Mouse (Mus musculus) small intestine, adult 2 months (tissue): Measurements from ENCODE around the gene Pla2r1. TPM values are rescaled to one million over a fixed set of nuclear protein-coding genes. Genes with fewer than 3 reads are reported as not detected.

Experiments used
- H3K27ac ChIP-seq: fragments of 200-500 bp; 2 replicates; pipeline ENCODE4 v1.5.1; 2012; ENCODE audit warnings: low read depth, low read length, control low read depth, inconsistent platforms; ENCODE audit not compliant: insufficient read depth
- H3K27me3 ChIP-seq: fragments of 200-500 bp; 2 replicates; pipeline ENCODE4 v1.6.1; 2012; ENCODE audit warnings: mild to moderate bottlenecking, moderate library complexity, low read length, inconsistent platforms; ENCODE audit not compliant: control insufficient read depth, insufficient read depth
- H3K36me3 ChIP-seq: fragments of 200-500 bp; 2 replicates; pipeline ENCODE4 v1.6.1; 2012; ENCODE audit warnings: mild to moderate bottlenecking, low read length, control low read depth, inconsistent platforms; ENCODE audit not compliant: control insufficient read depth, insufficient read depth
- H3K4me1 ChIP-seq: fragments of 200-500 bp; 2 replicates; pipeline ENCODE4 v1.6.1; 2012; ENCODE audit warnings: low read length, inconsistent platforms, mixed read lengths; ENCODE audit not compliant: control insufficient read depth, insufficient read depth, insufficient read length
- H3K4me3 ChIP-seq: fragments of 200-500 bp; 2 replicates; pipeline ENCODE4 v1.5.1; 2012; ENCODE audit warnings: low read depth, mild to moderate bottlenecking, control low read depth, inconsistent platforms, low read length, moderate library complexity
- CTCF ChIP-seq: fragments of 200-500 bp; IDR thresholded peaks from 2 replicates; pipeline ENCODE4 v1.5.1; 2012; ENCODE audit warnings: low read depth, mild to moderate bottlenecking, control low read depth, inconsistent platforms, low read length, moderate library complexity, mixed read lengths; ENCODE audit not compliant: insufficient replicate concordance, insufficient read length; ENCODE audit errors: extremely low read depth
- POLR2A ChIP-seq: fragments of 200-500 bp; IDR thresholded peaks from 2 replicates; pipeline ENCODE4 v1.6.1; 2012; ENCODE audit warnings: low read depth, mild to moderate bottlenecking, control low read depth, inconsistent platforms, low read length, moderate library complexity
- WGBS: fragments of 180-500 bp; shearing (Covaris S2); methylation state at CpG from one replicate; pipeline ENCODE4 v1.1.7; 2018; 5-methylcytosine and 5-hydroxymethylcytosine counted together
- polyA plus RNA-seq: library from polyadenylated mRNA; depleted of rRNA; stranded (reverse); fragments of >200 nt; gene quantifications from 2 replicates; pipeline ENCODE4 v1.2.3, GENCODE M21; 2012

Gene Pla2r1
- polyA plus RNA-seq, 1 experiment: 0.85 TPM

GRCm38 (mm10) chr2:60404763-60405162, 148.3 kb downstream of the Pla2r1 start:
- Histone ChIP-seq H3K36me3 (no peaks in the 10 kb centered on the region), H3K4me3 (no peak overlapping the region), H3K4me1 (peaks cover 2% of the 10 kb centered on the region; the same call in 1 of the 2 replicates), H3K27ac (no peak overlapping the region), H3K27me3 (no peaks in the 10 kb centered on the region)
- WGBS: 87% methylated on average over 7 of the region's 7 CpGs
- TF ChIP-seq POLR2A: no peak
- no peak for TF ChIP-seq CTCF

GRCm38 (mm10) chr2:60401694-60402093, 151.4 kb downstream of the Pla2r1 start:
- H3K27ac ChIP-seq: no peak overlapping the region
- H3K4me3 ChIP-seq: no peak overlapping the region
- no peaks in the 10 kb centered on the region for H3K4me1 ChIP-seq
- 65% methylated on average over 5 of the region's 5 CpGs for WGBS
- no peaks in the 10 kb centered on the region for H3K27me3 ChIP-seq
- no peak for TF ChIP-seq CTCF
- TF ChIP-seq POLR2A: no peak
- H3K36me3 ChIP-seq: no peaks in the 10 kb centered on the region

GRCm38 (mm10) chr2:60393786-60394185, 159.3 kb downstream of the Pla2r1 start:
- Histone ChIP-seq H3K4me1 (0 out of 2 replicates have a peak, but pooled peaks cover 2% of the 10 kb centered on the region), H3K4me3 (no peak overlapping the region), H3K27ac (no peak overlapping the region), H3K27me3 (no peaks in the 10 kb centered on the region), H3K36me3 (no peaks in the 10 kb centered on the region)
- WGBS: 73% methylated on average over 6 of the region's 6 CpGs
- TF ChIP-seq CTCF (no peak), POLR2A (no peak)

- no peaks in the 10 kb centered on the region for H3K36me3 ChIP-seq
- no peak overlapping the region for H3K4me3 ChIP-seq
- 0 out of 2 replicates have a peak, but pooled peaks cover 2% of the 10 kb centered on the region for H3K4me1 ChIP-seq
- H3K27ac ChIP-seq: no peak overlapping the region
- TF ChIP-seq CTCF: no peak
- no peak for TF ChIP-seq POLR2A
- H3K27me3 ChIP-seq: no peaks in the 10 kb centered on the region
- 62% methylated on average over 4 of the region's 4 CpGs for WGBS
Measured at GRCm38 (mm10) chr2:60392286-60392685, 160.8 kb downstream of the Pla2r1 start.

- Histone ChIP-seq H3K4me1 (peaks cover 2% of the 10 kb centered on the region; the same call in 1 of the 2 replicates), H3K27me3 (no peaks in the 10 kb centered on the region), H3K27ac (no peak overlapping the region), H3K4me3 (no peak overlapping the region), H3K36me3 (no peaks in the 10 kb centered on the region)
- WGBS: 47% methylated on average over 3 of the region's 3 CpGs
- TF ChIP-seq POLR2A: no peak
- TF ChIP-seq CTCF: no peak
Measured at GRCm38 (mm10) chr2:60387363-60387762, 165.7 kb downstream of the Pla2r1 start.

- TF ChIP-seq POLR2A (no peak), CTCF (no peak)
Measured at GRCm38 (mm10) chr2:60386835-60387234, 166.3 kb downstream of the Pla2r1 start.

GRCm38 (mm10) chr2:60384763-60385085, 168.4 kb downstream of the Pla2r1 start:
- Histone ChIP-seq H3K36me3 (no peaks in the 10 kb centered on the region), H3K4me3 (no peak overlapping the region), H3K4me1 (peaks cover 4% of the 10 kb centered on the region), H3K27me3 (no peaks in the 10 kb centered on the region), H3K27ac (peak overlapping the region; percentile 43; the same call in 1 of the 2 replicates)
- TF ChIP-seq CTCF (no peak), POLR2A (no peak)

More at GRCm38 (mm10) chr2:60386835-60387234, 166.3 kb downstream of the Pla2r1 start:
- Histone ChIP-seq H3K36me3 (no peaks in the 10 kb centered on the region), H3K4me3 (no peak overlapping the region), H3K4me1 (peaks cover 2% of the 10 kb centered on the region; the same call in 1 of the 2 replicates), H3K27me3 (no peaks in the 10 kb centered on the region), H3K27ac (no peak overlapping the region)
- 47% methylated on average over 2 of the region's 2 CpGs for WGBS
